Mouse (Mus musculus): ENCODE data around the gene Olfr1013.

Olfr1013 gene

GRCm38 (mm10) chr2:85766798-85767197, at the start of gene Olfr1013:
Gene Olfr1013, plus strand, starts transcription at chr2:85767098.
- no peak for DNase-seq (ENCODE audit: low read depth, low spot score)
- no peaks in the 10 kb centered on the region for H3K36me3 ChIP-seq (ENCODE audit: control insufficient read depth, insufficient read depth, low read length, poor library complexity, severe bottlenecking)
- no peaks in the 10 kb centered on the region for H3K27me3 ChIP-seq (ENCODE audit: control insufficient read depth, insufficient read depth, low read length, poor library complexity, severe bottlenecking)

DNA sequence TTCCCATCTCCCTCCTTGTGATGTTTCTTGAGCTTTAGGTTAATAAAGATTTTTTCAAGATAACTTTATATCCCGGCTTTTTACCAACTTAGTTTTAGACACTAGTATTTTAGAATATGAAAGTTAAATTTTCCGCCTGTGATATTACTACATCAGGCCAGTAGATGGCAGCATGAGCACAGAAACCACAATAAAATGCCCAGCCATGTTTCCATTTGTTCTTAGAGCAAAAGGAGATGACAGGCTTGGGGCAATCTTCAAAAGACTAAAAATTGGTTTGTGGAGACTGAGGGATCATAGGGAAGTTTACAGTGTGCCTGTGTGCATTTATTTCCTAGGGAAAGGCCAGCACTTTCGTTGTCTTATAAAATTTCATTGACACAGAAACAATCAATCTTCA, 41.1 kb upstream of the Olfr1013 start:
- no peaks in the 10 kb centered on the region for H3K27me3 ChIP-seq (ENCODE audit: control insufficient read depth, insufficient read depth, low read length, poor library complexity, severe bottlenecking)
- DNase-seq (ENCODE audit: low read depth, low spot score) = no peak
- H3K36me3 ChIP-seq (ENCODE audit: control insufficient read depth, insufficient read depth, low read length, poor library complexity, severe bottlenecking) = no peaks in the 10 kb centered on the region

GRCm38 (mm10) chr2:85753822-85754221, 13.1 kb upstream of the Olfr1013 start:
- no peaks in the 10 kb centered on the region for H3K27me3 ChIP-seq (ENCODE audit: control insufficient read depth, insufficient read depth, low read length, poor library complexity, severe bottlenecking)
- DNase-seq (ENCODE audit: low read depth, low spot score) = no peak
- H3K36me3 ChIP-seq (ENCODE audit: control insufficient read depth, insufficient read depth, low read length, poor library complexity, severe bottlenecking) = no peaks in the 10 kb centered on the region

- H3K36me3 ChIP-seq (ENCODE audit: control insufficient read depth, insufficient read depth, low read length, poor library complexity, severe bottlenecking) = no peaks in the 10 kb centered on the region
- no peaks in the 10 kb centered on the region for H3K27me3 ChIP-seq (ENCODE audit: control insufficient read depth, insufficient read depth, low read length, poor library complexity, severe bottlenecking)
- no peak for DNase-seq (ENCODE audit: low read depth, low spot score)
Observed at GRCm38 (mm10) chr2:85762666-85763065, 4.2 kb upstream of the Olfr1013 start, which contains the start of gene Olfr1012. Gene Olfr1012, minus strand, starts transcription at chr2:85762766.

DNA sequence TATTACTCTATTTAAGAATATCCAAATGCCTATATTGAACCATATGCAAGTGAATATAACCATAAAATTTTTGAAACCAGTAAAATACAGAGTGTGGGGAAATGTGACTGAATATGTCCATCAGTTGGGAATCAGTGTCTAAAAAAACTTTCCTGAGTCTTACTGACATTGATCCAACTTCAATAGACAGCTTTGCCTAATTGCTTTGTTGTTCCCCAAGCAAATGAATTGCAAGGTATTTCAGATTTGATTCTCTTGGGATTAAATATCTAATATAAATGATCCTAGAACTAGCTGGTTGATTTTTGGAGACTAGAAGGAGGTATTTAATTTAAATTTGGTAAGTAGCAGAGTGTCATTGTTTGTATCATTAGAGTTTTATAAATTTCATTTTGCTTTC, 5.5 kb downstream of the Olfr1013 start, which contains the start of gene Olfr1014:
Olfr1014 (plus strand) TSS at position 301 of the 400 bp plus-strand sequence.
- Histone ChIP-seq H3K36me3 (ENCODE audit: control insufficient read depth, insufficient read depth, low read length, poor library complexity, severe bottlenecking) (no peaks in the 10 kb centered on the region), H3K27me3 (ENCODE audit: control insufficient read depth, insufficient read depth, low read length, poor library complexity, severe bottlenecking) (no peaks in the 10 kb centered on the region)
- no peak for DNase-seq (ENCODE audit: low read depth, low spot score)

DNA sequence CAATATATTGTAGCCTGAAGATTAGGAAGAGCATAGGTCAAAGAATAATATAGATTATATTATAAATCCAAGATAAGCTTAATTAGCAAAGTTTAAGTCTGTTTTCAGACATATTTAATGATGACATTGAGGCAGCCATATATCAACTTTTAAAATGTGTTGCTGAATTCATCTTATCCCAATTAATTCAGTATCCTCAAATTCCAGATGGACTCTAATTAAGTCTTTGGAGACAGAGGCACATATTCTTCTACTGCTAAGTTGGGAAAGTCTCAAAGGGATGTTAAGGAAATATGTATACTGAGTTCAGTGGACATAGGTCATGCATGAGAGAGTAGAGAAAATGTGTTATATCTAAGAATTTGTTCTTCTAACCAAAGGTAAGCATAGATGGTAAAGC, 14.8 kb downstream of the Olfr1013 start, which contains the start of gene Olfr1015:
Olfr1015 (plus strand) TSS at position 301 of the 400 bp plus-strand sequence.
- Histone ChIP-seq H3K27me3 (ENCODE audit: control insufficient read depth, insufficient read depth, low read length, poor library complexity, severe bottlenecking) (no peaks in the 10 kb centered on the region; the same call in 1 of the 2 replicates), H3K36me3 (ENCODE audit: control insufficient read depth, insufficient read depth, low read length, poor library complexity, severe bottlenecking) (no peaks in the 10 kb centered on the region)
- no peak for DNase-seq (ENCODE audit: low read depth, low spot score)

- Histone ChIP-seq H3K27me3 (ENCODE audit: control insufficient read depth, insufficient read depth, low read length, poor library complexity, severe bottlenecking) (no peaks in the 10 kb centered on the region), H3K36me3 (ENCODE audit: control insufficient read depth, insufficient read depth, low read length, poor library complexity, severe bottlenecking) (no peaks in the 10 kb centered on the region)
- DNase-seq (ENCODE audit: low read depth, low spot score) = no peak
Observed at GRCm38 (mm10) chr2:85792331-85792730, 25.4 kb downstream of the Olfr1013 start.

GRCm38 (mm10) chr2:85802444-85802843, 35.5 kb downstream of the Olfr1013 start, which contains the start of gene Olfr1016:
Gene Olfr1016, minus strand, starts transcription at chr2:85802544.
- no peak for DNase-seq (ENCODE audit: low read depth, low spot score)

GRCm38 (mm10) chr2:85804501-85804900, 37.6 kb downstream of the Olfr1013 start:
- DNase-seq (ENCODE audit: low read depth, low spot score) = no peak
- no peaks in the 10 kb centered on the region for H3K27me3 ChIP-seq (ENCODE audit: control insufficient read depth, insufficient read depth, low read length, poor library complexity, severe bottlenecking)
- no peaks in the 10 kb centered on the region for H3K36me3 ChIP-seq (ENCODE audit: control insufficient read depth, insufficient read depth, low read length, poor library complexity, severe bottlenecking)

More at GRCm38 (mm10) chr2:85802444-85802843, 35.5 kb downstream of the Olfr1013 start, which contains the start of gene Olfr1016:
- Histone ChIP-seq H3K27me3 (ENCODE audit: control insufficient read depth, insufficient read depth, low read length, poor library complexity, severe bottlenecking) (no peaks in the 10 kb centered on the region), H3K36me3 (ENCODE audit: control insufficient read depth, insufficient read depth, low read length, poor library complexity, severe bottlenecking) (no peaks in the 10 kb centered on the region)

GRCm38 (mm10) chr2:85818179-85818578, 51.3 kb downstream of the Olfr1013 start, which contains the start of gene Olfr1018:
Gene Olfr1018, plus strand, starts transcription at chr2:85818479.
- no peak for DNase-seq (ENCODE audit: low read depth, low spot score)
- Histone ChIP-seq H3K36me3 (ENCODE audit: control insufficient read depth, insufficient read depth, low read length, poor library complexity, severe bottlenecking) (no peaks in the 10 kb centered on the region), H3K27me3 (ENCODE audit: control insufficient read depth, insufficient read depth, low read length, poor library complexity, severe bottlenecking) (no peaks in the 10 kb centered on the region)

Data from splenic B cell, adult 2 months (primary cell).